Mouse (Mus musculus) left cerebral cortex, adult 2 months (tissue): ENCODE data around the gene Vmn2r104. TPM values are rescaled to one million over a fixed set of nuclear protein-coding genes. Genes with fewer than 3 reads are reported as not detected.

Source experiments
- DNase-seq, 2 experiments: peaks; one replicate each; pipeline ENCODE4 v3.0.0; 2021 to 2022; ENCODE audit warnings: low spot score in 2 of 2, mixed read lengths in 1 of 2; ENCODE audit errors: extremely low spot score in 1 of 2
- H3K27ac ChIP-seq: fragments of 200-600 bp; 2 replicates; pipeline ENCODE4 v1.8.1; 2022
- H3K4me3 ChIP-seq: fragments of 200-600 bp; 2 replicates; pipeline ENCODE4 v1.8.1; 2022
- CTCF ChIP-seq: fragments of 200-600 bp; IDR thresholded peaks from 2 replicates; pipeline ENCODE4 v1.8.1; 2022; ENCODE audit warnings: antibody characterized with exemption, mild to moderate bottlenecking, moderate library complexity
- intact Hi-C: fragments of 180-260 bp; cut with DNase I; formaldehyde crosslinking; loops from one replicate; pipeline ENCODE4 v1.15.1; 2025
- long read RNA-seq, 2 experiments: library from polyadenylated mRNA; stranded (forward); transcript quantifications; one replicate each; pipeline ENCODE4 v2.0.0; 2021; ENCODE audit warnings: borderline mapping rate in 2 of 2
- total RNA-seq, 2 experiments: library from RNA; stranded (reverse); gene quantifications; 2 replicates each; pipeline ENCODE4 v1.2.3; 2021

Gene Vmn2r104
- not detected for total RNA-seq
- long read RNA-seq, experiment 1: 0 reads
- long read RNA-seq, experiment 2: 0 reads

DNA sequence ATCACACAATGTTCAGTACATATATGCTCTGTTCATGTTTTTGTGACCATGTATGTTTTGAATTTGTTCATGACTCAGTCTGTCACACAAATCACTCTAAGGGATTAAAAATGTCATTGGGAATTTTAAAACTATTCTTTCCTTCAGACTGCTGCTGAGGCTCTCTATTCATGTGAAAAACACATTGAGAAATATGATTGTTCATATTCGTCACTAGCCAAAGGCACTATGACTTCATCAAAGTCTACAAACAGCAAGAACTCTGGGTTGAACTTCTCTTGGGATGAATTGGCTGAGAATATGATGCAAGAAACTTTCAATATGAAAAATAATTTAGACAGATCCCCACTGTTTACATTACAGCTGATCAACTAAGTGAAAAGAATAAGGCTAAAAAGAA is at the start of gene Vmn2r104:
TSS of gene Vmn2r104 (minus strand) at position 101 of the 400 bp plus-strand sequence.
- H3K27ac ChIP-seq: no peak within 1 kb of the TSS
- intact Hi-C loops: no loop called here
- no peak for TF ChIP-seq CTCF
- no peak within 1 kb of the TSS for H3K4me3 ChIP-seq
- DNase-seq: no peak

DNA sequence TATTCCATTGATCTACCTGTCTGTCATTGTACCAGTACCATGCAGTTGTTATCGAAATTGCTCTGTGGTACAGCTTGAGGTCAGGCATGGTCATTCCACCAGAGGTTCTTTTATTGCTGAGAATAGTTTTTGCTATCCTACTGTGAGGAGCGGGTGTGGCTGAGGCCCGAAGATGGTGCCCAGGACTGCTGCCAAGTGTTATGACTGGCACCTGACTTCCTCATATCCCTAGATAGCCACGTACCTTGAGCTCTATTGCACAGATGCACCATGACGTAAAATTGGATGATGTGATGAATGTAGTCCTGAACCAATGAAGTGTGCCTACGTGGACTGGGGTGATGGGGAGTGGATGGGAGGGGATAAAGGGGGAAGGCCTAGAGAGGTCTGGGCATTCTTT is 26.0 kb upstream of the Vmn2r104 start:
- intact Hi-C loops: no loop called here

DNA sequence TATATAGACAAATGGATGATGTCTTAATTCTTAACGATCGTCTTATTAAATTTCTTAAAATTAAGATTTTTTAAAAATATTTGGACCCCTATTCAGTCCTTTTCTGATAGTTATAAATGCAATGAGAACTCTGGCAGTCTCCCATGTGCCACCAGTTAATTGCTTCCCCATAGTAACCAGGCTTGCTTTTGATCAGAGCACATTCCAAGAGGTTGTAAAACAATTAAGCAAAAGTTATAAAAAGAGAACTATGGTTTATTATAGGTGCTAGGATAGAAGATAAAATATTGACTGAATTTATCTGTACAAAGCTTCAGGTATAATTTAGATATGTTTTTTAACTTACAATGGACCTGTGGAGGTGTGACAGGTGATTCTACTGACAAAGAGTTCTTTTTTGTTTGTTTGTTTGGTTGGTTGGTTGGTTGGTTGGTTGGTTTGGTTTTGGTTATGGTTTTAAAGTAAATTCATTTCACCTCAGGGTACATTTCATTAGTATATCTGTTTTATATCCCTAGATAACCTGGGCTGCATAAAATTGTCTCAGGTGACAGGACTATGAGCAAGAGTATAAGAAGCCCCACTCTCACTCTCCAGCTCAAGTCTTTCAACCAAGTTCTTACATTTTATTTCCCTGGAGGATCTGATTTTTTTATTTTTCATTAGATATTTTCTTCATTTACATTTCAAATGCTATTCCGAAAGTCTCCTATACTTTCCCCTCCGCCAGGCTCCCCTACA is 23.7 kb upstream of the Vmn2r104 start:
- TF ChIP-seq CTCF: no peak
- intact Hi-C loops: no loop called here
- no peak for DNase-seq
- no peak overlapping the region for H3K4me3 ChIP-seq
- H3K27ac ChIP-seq: no peak overlapping the region

More for the DNA sequence above, 26.0 kb upstream of the Vmn2r104 start:
- DNase-seq: no peak
- Histone ChIP-seq H3K27ac (no peak overlapping the region), H3K4me3 (no peak overlapping the region)
- TF ChIP-seq CTCF: no peak

Other genes starting within 250 kb of the Vmn2r104 start
- not detected for gene Fpr-rs7, start 65.9 kb upstream of the Vmn2r104 start, total RNA-seq
- not detected for gene Fpr-rs6, start 134.8 kb upstream of the Vmn2r104 start, total RNA-seq
- gene Vmn2r105, start 186.7 kb upstream of the Vmn2r104 start, total RNA-seq: not detected
- gene Vmn2r106, start 237.2 kb upstream of the Vmn2r104 start, total RNA-seq: not detected